Mouse (Mus musculus): Measurements from ENCODE around the gene Gm17078.
"Not testable (repeated sequence)": the region's sequence is repeated elsewhere in the genome, so short reads cannot be mapped to it uniquely, and the experiment has no call there.

Gm17078 gene

GRCm38 (mm10) chr14:51611210-51611609, at the start of gene Gm17078:
Gene Gm17078 (minus strand): TSS chr14:51611310.
- DNase-seq (ENCODE audit: low spot score in 2 of 2): no peak

DNA sequence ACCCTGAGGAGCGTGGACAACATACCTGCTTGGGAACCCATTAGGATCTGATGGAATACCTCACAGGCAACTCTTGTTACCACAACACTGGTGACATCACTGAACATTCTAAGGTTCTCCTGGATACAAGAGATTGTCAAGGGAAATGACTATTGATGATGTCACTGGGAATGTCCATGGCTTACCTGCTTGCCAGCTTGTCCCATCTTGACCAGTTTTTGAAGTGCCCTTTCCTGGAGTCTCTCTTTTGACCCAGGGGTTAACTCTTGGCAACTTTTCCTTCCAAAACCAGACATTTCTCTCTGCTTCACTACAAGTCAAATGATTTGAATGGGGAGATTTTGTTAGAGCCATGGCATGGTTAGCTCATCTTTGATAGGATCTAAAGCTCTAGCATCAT, 24.5 kb upstream of the Gm17078 start, which contains the start of gene Gm4181:
Gene Gm4181 (minus strand): TSS at position 101 of the 400 bp plus-strand sequence.
- DNase-seq (ENCODE audit: low spot score in 2 of 2): not testable (repeated sequence)

- DNase-seq (ENCODE audit: low spot score in 2 of 2): peak; percentile 8 to 13
Observed at GRCm38 (mm10) chr14:51632426-51632825, 21.3 kb upstream of the Gm17078 start.

DNA sequence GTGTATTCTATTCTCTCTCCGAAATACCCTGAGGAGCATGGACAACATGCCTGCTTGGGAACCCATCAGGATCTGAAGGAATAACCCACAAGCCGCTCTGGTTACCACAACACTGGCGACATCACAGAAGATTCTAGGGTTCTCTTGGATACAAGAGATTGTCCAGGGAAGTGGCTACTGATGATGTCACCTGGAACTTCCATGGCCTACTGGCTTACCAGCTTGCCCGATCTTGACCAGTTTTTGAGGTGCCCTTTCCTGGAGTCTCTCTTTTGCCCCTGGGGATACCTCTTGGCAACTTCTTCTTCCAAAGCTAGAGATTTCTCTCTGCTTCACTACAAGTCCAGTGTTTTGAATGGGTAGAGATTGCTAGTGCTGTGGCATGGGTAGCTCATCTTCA, 19.1 kb downstream of the Gm17078 start, which contains the start of gene Gm17174:
Gene Gm17174 (minus strand): TSS at position 101 of the 400 bp plus-strand sequence.
- DNase-seq (ENCODE audit: low spot score in 2 of 2): not testable (repeated sequence)

DNA sequence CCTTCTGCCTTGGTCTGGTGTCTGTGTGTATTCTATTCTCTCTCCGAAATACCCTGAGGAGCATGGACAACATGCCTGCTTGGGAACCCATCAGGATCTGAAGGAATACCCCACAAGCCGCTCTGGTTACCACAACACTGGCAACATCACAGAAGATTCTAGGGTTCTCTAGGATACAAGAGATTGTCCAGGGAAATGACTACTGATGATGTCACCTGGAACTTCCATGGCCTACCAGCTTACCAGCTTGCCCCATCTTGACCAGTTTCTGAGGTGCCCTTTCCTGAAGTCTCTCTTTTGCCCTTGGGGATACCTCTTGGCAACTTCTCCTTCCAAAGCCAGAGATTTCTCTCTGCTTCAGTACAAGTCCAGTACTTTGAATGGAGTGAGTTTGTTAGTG, 37.1 kb downstream of the Gm17078 start, which contains the start of gene Gm17175:
Gene Gm17175 (minus strand): TSS at position 101 of the 400 bp plus-strand sequence.
- not testable (repeated sequence) for DNase-seq (ENCODE audit: low spot score in 2 of 2)
